Mouse (Mus musculus) gastrocnemius, adult 18-20 months (tissue): ENCODE results near the gene Rilpl1. TPM values are rescaled to one million over a fixed set of nuclear protein-coding genes. Genes with fewer than 3 reads are reported as not detected.
"Not testable (repeated sequence)": the region's sequence is repeated elsewhere in the genome, so short reads cannot be mapped to it uniquely, and the experiment has no call there.

Experiments
- DNase-seq: peaks from one replicate; pipeline ENCODE4 v3.0.0; 2021; ENCODE audit warnings: low spot score
- total RNA-seq, 2 experiments: library from RNA; stranded (reverse); gene quantifications; 2 replicates each; pipeline ENCODE4 v1.2.3; 2021

Rilpl1 gene
- total RNA-seq, 2 experiments from 2014 or later, result 261 to 262 TPM

- DNase-seq, result no peak
These were observed 35.6 kb downstream of the Rilpl1 start for GRCm38 (mm10) chr5:124495547-124495946.

GRCm38 (mm10) chr5:124493455-124493854, 37.7 kb downstream of the Rilpl1 start:
- no peak for DNase-seq

DNA sequence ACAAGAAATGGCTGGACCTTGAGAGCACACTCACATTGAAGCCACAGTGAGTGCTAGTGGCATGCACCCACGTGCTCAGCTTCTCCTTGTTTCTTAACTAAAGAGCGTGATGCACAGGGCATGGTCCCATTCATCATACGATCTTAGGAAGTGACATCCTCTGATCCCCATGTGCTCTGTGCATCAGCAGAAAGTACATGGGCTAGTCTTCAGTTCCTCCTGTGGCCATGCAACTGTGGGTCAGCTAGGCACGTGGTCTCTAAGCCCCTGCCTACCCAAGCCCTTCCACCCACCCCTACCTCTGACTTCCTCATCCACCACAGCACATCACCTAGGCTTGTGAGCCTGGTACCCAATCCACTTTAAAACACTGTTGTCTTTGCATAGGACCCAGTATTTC, 38.6 kb downstream of the Rilpl1 start:
- DNase-seq, result no peak

DNA sequence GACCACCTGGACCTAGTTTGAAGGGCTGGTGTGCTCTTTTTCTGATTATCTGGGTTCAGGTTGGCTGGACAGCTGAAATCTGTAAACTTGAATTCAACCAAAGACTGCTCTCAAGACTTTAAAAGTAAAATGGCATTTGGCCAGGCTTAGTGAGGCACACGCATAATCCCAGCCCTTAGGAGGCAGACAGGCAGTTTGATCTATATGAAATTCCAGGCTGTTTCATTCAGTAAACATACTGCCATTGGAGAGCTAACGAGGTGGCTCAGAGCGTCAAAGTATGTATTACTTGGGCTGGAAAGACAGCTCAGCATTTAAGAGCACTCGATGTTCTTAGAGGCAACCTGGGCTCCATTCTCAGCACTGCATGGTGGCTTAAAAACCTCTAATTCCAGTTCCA, 39.5 kb downstream of the Rilpl1 start:
- no peak for DNase-seq

- no peak for DNase-seq
These were observed 42.3 kb downstream of the Rilpl1 start for GRCm38 (mm10) chr5:124488885-124489284.

DNA sequence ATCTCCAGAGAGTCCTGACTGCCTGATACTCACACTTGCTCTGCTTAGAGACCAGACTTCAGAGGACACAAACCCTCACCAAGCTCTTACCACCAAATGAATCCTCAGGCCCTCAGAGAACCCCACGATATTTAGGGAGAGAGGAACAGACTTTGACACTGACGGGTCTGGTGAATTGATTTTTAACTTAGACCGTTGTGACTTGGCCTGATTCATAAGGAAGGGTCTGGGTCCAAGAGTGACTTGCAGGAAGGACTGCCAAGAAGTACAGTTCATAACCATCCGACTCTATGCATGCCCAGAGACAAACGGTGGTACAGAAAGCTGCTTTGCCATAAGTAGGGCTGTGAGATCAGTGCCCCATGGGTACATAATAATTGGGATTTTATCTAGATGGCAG, 45.5 kb downstream of the Rilpl1 start:
- no peak for DNase-seq

DNA sequence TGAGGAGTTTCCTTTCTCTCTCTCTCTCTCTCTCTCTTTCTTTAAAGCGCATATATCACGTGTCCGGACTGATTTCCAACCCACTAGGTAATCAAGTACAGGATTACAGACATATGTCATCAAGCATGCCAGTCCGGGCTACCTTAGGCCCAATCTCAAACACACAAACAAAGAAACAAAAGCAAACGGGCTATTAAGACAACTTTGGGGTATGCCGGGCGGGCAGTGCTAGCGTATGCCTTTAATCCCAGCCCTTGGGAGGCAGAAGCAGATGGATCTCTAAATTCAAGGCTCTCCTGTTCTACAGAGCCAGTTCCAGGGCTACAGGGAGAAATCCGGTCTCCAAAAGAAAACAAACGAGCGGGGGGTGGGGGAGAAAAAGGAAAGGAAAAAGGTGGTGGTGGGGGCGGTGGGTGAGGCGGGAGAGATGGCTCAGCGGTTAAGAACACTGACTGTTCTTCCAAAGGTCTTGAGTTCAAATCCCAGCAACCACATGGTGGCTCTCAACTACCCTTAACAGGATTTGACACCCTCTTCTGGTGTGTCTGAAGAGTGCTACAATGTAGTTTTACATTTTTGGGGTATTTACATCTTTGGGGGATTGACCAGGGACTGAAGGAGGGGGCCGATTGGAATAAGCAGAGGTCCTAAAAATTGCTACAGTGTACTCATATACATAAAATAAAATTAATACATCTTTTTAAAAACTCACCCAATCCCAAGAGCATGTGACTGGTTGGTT, 47.4 kb downstream of the Rilpl1 start:
- no peak for DNase-seq

DNA sequence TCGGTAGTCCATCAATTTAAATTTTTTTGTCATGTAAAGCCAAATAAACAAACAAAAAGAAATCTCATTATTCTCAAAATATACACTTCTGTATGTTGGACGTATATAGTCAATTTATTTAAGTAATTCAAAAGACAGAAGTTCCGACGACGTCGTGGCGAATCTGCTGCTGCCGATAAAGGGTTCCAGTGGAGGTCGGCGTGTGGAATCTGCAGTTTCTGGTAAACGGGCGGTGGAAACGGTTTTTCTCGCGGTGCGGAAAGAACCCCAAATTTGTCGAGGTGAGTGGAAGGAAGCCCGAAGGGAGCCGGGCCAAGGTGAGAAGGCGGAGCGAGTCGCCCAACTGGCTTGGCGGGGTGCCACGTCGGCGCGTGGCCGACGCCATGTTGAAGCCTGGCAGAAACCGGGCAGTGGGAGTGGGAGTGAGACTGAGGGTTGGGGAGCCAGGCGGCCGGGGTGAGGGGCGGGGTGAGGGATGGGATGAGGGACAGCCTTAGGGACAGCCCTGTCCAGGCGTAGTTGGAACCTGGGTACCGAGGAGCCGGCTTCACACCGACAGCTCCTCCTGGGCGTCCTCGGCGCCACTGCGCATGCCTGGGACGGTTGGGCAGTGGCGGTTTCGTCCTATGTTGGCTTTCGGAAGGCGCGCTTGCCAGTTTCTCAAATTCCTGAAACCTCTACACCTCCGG, 48.1 kb downstream of the Rilpl1 start, which contains the start of gene Snrnp35:
Gene Snrnp35, plus strand, starts transcription at position 169 of the 689 bp plus-strand sequence.
- peak; percentile 91 for DNase-seq

- peak; percentile 71 for DNase-seq
These were observed 48.7 kb downstream of the Rilpl1 start for GRCm38 (mm10) chr5:124482436-124482965.

- no peak for DNase-seq
These were observed 49.5 kb downstream of the Rilpl1 start for GRCm38 (mm10) chr5:124481714-124482113.

DNA sequence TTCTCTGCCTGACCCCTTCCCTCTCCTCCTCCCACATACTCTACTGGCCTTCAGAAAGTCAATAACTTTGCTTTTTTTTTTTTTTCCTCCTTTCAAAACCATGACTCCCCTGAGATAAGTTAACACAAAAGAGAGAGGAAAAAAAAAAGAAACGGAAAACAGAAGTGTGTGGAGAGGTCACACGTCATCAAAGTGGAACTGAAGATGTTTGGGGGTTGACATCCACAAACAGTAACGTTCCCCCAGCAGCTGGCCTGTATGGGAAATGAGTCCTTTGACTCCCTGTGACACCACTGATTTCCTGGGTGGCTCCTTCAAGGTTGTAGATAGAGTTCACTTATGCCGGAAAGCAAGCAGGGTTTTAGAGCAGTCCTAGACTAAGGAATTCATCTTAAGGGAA, 51.1 kb downstream of the Rilpl1 start:
- no peak for DNase-seq

GRCm38 (mm10) chr5:124478873-124479204, 52.4 kb downstream of the Rilpl1 start:
- no peak for DNase-seq

GRCm38 (mm10) chr5:124470591-124471171, 60.5 kb downstream of the Rilpl1 start:
- no peak for DNase-seq

GRCm38 (mm10) chr5:124469486-124469885, 61.7 kb downstream of the Rilpl1 start:
- DNase-seq, result no peak

DNA sequence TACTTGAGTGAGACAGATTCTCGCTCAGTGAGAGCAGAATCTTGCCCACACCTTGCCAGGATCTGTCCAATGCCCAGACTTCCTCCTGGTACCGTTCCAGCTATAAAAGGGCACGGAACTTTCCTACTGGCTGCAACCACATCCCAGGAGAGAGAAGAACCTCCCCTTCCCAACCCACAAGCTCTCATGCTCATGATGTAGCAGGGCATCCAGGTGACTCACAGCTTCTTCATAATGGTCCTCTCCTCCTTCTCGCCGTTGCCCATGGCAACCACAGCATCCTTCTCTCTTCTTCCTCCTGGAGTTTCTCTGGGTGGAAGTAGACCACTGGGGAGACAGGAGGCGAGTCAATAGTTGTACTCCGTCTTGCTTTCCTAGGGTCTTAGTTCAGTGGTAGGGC, 62.8 kb downstream of the Rilpl1 start:
- DNase-seq, result no peak

DNA sequence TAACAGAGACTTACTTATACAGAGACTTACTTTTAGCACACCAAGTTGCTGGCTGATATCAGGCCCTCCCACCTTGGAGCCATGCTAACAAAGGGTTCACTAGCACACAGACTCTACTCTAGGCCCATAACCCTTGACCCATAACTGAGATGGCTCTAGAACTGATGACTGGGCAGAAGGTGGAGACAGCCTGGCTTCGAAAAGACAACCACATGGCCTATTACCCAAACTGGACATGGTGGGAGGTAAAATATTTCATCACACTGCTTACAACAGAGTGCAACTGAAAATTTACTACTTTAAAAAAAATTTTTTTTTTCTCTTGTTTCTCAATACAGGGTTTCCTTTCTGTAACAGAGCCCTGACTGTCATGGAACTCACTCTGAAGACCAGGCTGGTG, 63.4 kb downstream of the Rilpl1 start:
- DNase-seq, result no peak

DNA sequence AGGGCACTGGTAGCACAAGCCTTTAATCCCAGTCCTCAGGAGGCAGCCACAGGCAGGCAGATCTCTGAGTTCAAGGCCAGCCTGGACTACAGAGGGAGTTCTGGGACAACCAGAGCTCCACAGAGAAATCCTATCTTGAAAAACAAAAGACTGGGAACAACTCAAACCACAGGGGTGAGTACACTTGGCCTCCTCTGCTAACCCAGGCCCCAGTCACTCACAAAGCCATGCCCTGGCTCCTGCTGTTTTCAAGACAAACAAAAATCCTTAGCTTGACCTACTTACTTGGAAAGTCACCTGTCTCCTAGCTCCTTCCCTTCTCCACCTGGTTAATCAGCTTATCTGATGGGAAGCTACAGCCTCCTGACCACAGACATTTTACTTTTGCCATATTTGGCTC, 66.3 kb downstream of the Rilpl1 start:
- no peak for DNase-seq

DNA sequence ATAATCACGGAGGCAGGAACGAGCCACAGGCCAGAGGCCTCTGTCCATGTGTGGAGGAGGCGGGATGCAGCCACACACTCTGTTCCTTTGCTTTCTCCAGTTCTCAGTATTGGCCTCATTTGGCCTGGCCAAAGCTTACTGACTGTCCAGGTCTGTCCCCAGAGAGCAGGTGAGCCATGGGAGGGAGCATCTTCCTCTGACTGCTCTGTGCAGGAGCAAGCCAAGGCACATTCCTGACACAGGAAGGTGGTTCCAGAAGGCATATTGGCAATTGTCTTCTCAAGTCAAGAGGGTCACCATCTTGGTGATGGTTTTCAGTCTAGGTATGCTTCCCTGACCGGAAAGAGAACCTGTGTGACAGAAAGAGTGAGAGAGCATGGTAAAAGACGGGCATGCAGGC, 67.7 kb downstream of the Rilpl1 start:
- no peak for DNase-seq

DNA sequence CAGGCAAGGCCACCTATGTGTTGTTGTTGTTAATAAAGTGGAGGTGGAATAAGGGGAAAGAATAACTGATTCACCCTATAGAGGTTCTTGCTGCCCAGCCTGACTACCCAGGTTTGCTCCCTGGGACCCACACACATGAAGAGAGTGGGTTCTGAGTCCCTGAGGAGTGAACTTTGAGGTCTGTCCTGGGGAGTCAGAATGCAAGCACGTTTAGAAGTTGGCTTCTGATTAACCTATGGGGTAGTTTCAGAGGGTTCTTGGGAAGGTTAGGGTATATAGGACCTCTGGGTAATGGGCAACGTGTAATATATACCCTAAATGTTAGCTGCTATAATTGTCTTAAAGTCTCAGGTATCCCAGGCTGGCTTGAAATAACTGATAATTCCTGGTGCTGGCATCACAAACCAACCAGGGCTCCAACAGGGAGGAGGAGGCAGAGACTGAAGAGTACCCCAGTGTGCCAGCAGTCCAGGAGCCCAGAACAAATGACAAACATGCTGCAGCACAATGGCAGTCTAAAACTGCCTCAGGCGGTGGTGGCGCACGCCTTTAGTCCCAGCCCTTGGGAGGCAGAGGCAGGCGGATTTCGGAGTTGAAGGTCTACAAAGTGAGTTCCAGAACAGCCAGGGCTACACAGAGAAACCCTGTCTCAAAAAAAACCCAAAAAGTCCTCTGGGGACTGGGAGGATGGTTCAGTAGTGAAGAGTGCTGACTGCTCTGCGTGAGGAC, 68.7 kb downstream of the Rilpl1 start:
- DNase-seq, result no peak

- DNase-seq, result not testable (repeated sequence)
These were observed 70.3 kb downstream of the Rilpl1 start for GRCm38 (mm10) chr5:124460922-124461321.

DNA sequence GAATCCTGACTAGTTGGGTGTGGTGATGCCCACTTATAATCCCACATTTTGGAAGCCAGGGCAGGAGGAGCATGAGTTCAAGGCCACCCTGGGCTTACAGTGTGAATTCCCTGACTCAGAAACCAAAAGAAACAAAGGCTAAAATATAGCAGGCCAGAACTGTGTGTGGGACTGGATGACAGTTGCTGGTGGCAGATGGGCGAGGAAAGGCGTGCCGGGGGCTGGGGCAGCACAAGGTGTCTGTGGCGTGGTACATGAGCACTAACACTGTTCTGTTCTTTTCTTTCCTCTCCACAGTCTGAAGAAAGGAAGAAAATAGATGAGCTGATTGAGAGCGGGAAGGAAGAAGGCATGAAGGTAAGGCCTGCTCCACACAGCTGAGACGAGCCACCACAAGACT, 74.4 kb downstream of the Rilpl1 start:
- no peak for DNase-seq

- no peak for DNase-seq
These were observed 77.1 kb downstream of the Rilpl1 start for GRCm38 (mm10) chr5:124454082-124454419.
